Mouse (Mus musculus) bone marrow macrophage, adult 2 months (primary cell): ENCODE data around the gene Gsg1. TPM values are rescaled to one million over a fixed set of nuclear protein-coding genes. Genes with fewer than 3 reads are reported as not detected.

Experiments used
- H3K27ac ChIP-seq: 2 replicates; pipeline ENCODE4 v1.5.1; 2012; ENCODE audit warnings: low read depth, low read length; ENCODE audit not compliant: insufficient read depth
- H3K4me1 ChIP-seq: 2 replicates; pipeline ENCODE4 v1.6.1; 2012; ENCODE audit warnings: low read length; ENCODE audit not compliant: control insufficient read depth, insufficient read depth
- H3K4me3 ChIP-seq: 2 replicates; pipeline ENCODE4 v1.5.1; 2012; ENCODE audit warnings: mild to moderate bottlenecking, low read length, moderate library complexity; ENCODE audit not compliant: insufficient read depth
- CTCF ChIP-seq: IDR thresholded peaks from 2 replicates; pipeline ENCODE4 v1.5.1; 2012; ENCODE audit warnings: low read depth, mild to moderate bottlenecking, low read length, moderate library complexity
- POLR2A ChIP-seq: IDR thresholded peaks from 2 replicates; pipeline ENCODE4 v1.6.1; 2012; ENCODE audit warnings: mild to moderate bottlenecking, low read depth, low read length, borderline replicate concordance
- polyA plus RNA-seq: library from polyadenylated mRNA; stranded (reverse); fragments of >200 nt; gene quantifications from 2 replicates; pipeline ENCODE4 v1.2.4, GENCODE M21; 2012; ENCODE audit not compliant: missing spikeins, insufficient read depth, insufficient read length

Gsg1 gene
- polyA plus RNA-seq, 1 experiment: 1.2 TPM

- Histone ChIP-seq H3K4me1 (no peaks in the 10 kb centered on the region), H3K27ac (no peak overlapping the region), H3K4me3 (no peak overlapping the region)
- TF ChIP-seq CTCF: no peak
Measured at GRCm38 (mm10) chr6:135279286-135279685, 25.1 kb upstream of the Gsg1 start.

- no peak overlapping the region for H3K27ac ChIP-seq
- TF ChIP-seq POLR2A: no peak
- TF ChIP-seq CTCF: no peak
- H3K4me1 ChIP-seq: no peaks in the 10 kb centered on the region
- H3K4me3 ChIP-seq: no peak overlapping the region
Measured at GRCm38 (mm10) chr6:135278302-135278701, 24.2 kb upstream of the Gsg1 start.

- no peak overlapping the region for H3K27ac ChIP-seq
- H3K4me1 ChIP-seq: no peaks in the 10 kb centered on the region
- no peak for TF ChIP-seq POLR2A
- no peak for TF ChIP-seq CTCF
- no peak overlapping the region for H3K4me3 ChIP-seq
Measured at GRCm38 (mm10) chr6:135276474-135277295, 22.5 kb upstream of the Gsg1 start.

GRCm38 (mm10) chr6:135275231-135275630 is 21.1 kb upstream of the Gsg1 start:
- Histone ChIP-seq H3K4me1 (no peaks in the 10 kb centered on the region), H3K4me3 (no peak overlapping the region), H3K27ac (no peak overlapping the region)
- TF ChIP-seq POLR2A: no peak
- no peak for TF ChIP-seq CTCF

GRCm38 (mm10) chr6:135273066-135273465 is 18.9 kb upstream of the Gsg1 start:
- H3K4me3 ChIP-seq: no peak overlapping the region
- H3K4me1 ChIP-seq: no peaks in the 10 kb centered on the region; the same call in 1 of the 2 replicates
- TF ChIP-seq CTCF (no peak), POLR2A (no peak)
- no peak overlapping the region for H3K27ac ChIP-seq

GRCm38 (mm10) chr6:135271761-135272160 is 17.6 kb upstream of the Gsg1 start:
- Histone ChIP-seq H3K27ac (no peak overlapping the region), H3K4me1 (no peaks in the 10 kb centered on the region; the same call in 1 of the 2 replicates), H3K4me3 (no peak overlapping the region)
- TF ChIP-seq CTCF: no peak
- TF ChIP-seq POLR2A: no peak

GRCm38 (mm10) chr6:135269626-135270025 is 15.5 kb upstream of the Gsg1 start:
- Histone ChIP-seq H3K27ac (no peak overlapping the region), H3K4me3 (no peak overlapping the region), H3K4me1 (no peaks in the 10 kb centered on the region; the same call in 1 of the 2 replicates)
- TF ChIP-seq CTCF: no peak
- TF ChIP-seq POLR2A: no peak

- no peak overlapping the region for H3K27ac ChIP-seq
- TF ChIP-seq CTCF (no peak), POLR2A (no peak)
- no peak overlapping the region for H3K4me3 ChIP-seq
- no peaks in the 10 kb centered on the region; the same call in 1 of the 2 replicates for H3K4me1 ChIP-seq
Measured at GRCm38 (mm10) chr6:135268392-135268791, 14.2 kb upstream of the Gsg1 start.

- TF ChIP-seq POLR2A (no peak), CTCF (no peak)
- H3K27ac ChIP-seq: no peak overlapping the region
- H3K4me3 ChIP-seq: no peak overlapping the region
- H3K4me1 ChIP-seq: no peaks in the 10 kb centered on the region; the same call in 1 of the 2 replicates
Measured at GRCm38 (mm10) chr6:135267221-135267620, 13.1 kb upstream of the Gsg1 start.

GRCm38 (mm10) chr6:135266056-135266455 is 11.9 kb upstream of the Gsg1 start:
- TF ChIP-seq CTCF: no peak
- no peak for TF ChIP-seq POLR2A
- H3K4me3 ChIP-seq: no peak overlapping the region
- no peak overlapping the region for H3K27ac ChIP-seq
- H3K4me1 ChIP-seq: peaks cover 3% of the 10 kb centered on the region
